8 mouse cellular contexts compared by ENCODE assay signal in genomic region chr11:4096054-4096984, GRCm38 (mm10). TPM values are rescaled to one million over a fixed set of nuclear protein-coding genes. Genes with fewer than 3 reads are reported as not detected.
DNase-seq lines count a peak whose midpoint lies in the region; ATAC-seq lines count a peak whose summit lies in the region.

No protein-coding gene starts in this region.

- peaks cover 25% of the 10 kb centered on the region for H3K4me1 ChIP-seq in hindbrain, embryonic 12.5 days

- WGBS in hindbrain, embryonic 12.5 days = 3% methylated on average over 45 of the region's 45 CpGs

- ATAC-seq in hindbrain, embryonic 12.5 days (ENCODE audit: low FRiP score) = peak; percentile 94

- peak overlapping the region; percentile 86 for H3K9ac ChIP-seq in hindbrain, embryonic 12.5 days

- peak overlapping the region; percentile 87 for H3K27ac ChIP-seq in hindbrain, embryonic 12.5 days

- H3K4me3 ChIP-seq in hindbrain, embryonic 12.5 days = peak overlapping the region; percentile 45

- no peaks in the 10 kb centered on the region for H3K36me3 ChIP-seq in hindbrain, embryonic 12.5 days

- H3K9me3 ChIP-seq in hindbrain, embryonic 12.5 days (replicated peaks) = no peaks in the 10 kb centered on the region

- peak; percentile 99 for DNase-seq in NIH3T3 (ENCODE audit: low read depth)
- DNase-seq in cerebellum, postnatal 10 days = peak; percentile 98 to 99
- peak; percentile 97 to 98 for DNase-seq in frontal cortex, postnatal 10 days (ENCODE audit: low spot score in 2 of 2)
- DNase-seq in layer of hippocampus, postnatal 14 days (ENCODE audit: low spot score in 2 of 2) = peak; percentile 98 to 99
- DNase-seq in lung, postnatal 14 days = peak; percentile 98
- peak; percentile 98 for DNase-seq in retina, adult 2 months (ENCODE audit: low read depth, low spot score)
- peak; percentile 92 to 95 for DNase-seq in thymus, postnatal 36 days

- no peaks in the 10 kb centered on the region for H3K27me3 ChIP-seq in hindbrain, embryonic 12.5 days

- peak overlapping the region; percentile 85 for H3K4me2 ChIP-seq in hindbrain, embryonic 12.5 days (replicated peaks)

RNA-seq across cellular contexts. Expression of gene Mtfp1, which starts 1.1 kb away (rescaled TPM):
- polyA plus RNA-seq in hindbrain, embryonic 12.5 days (2016; fragmentation: Nextera tagmentation; extraction: Ambion mirVana) = 5.4 and 5.6 TPM in 2 replicates
- 100 to 1,000 TPM in 1 of 2 experiments, 10 to 100 TPM in 1; 95.0 to 100 TPM for total RNA-seq in layer of hippocampus, postnatal 14 days (2021)

RNA-seq across cellular contexts. Expression of gene Sec14l2, which starts 26.9 kb away (rescaled TPM):
- 1.8 and 3.1 TPM in 2 replicates for polyA plus RNA-seq in hindbrain, embryonic 12.5 days (2016; fragmentation: Nextera tagmentation; extraction: Ambion mirVana)
- 10 to 100 TPM; 43.2 to 44.3 TPM for total RNA-seq in layer of hippocampus, postnatal 14 days (2021)

RNA-seq across cellular contexts. Expression of gene Sec14l3, which starts 31.7 kb away (rescaled TPM):
- polyA plus RNA-seq in hindbrain, embryonic 12.5 days (2016; fragmentation: Nextera tagmentation; extraction: Ambion mirVana) = not detected in 2 replicates
- 1 to 10 TPM; 3.1 TPM for total RNA-seq in layer of hippocampus, postnatal 14 days (2021)

RNA-seq across cellular contexts. Expression of gene Rnf215, which starts 38.7 kb away (rescaled TPM):
- polyA plus RNA-seq in hindbrain, embryonic 12.5 days (2016; fragmentation: Nextera tagmentation; extraction: Ambion mirVana) = 42.7 and 44.5 TPM in 2 replicates
- 10 to 100 TPM; 34.4 to 38.2 TPM for total RNA-seq in layer of hippocampus, postnatal 14 days (2021)

Comparison
In these comparisons a context has a peak if more than half of its experiments do, and no peak if none do; other contexts are left out.
1. Peak in every context shown above with its lines: DNase-seq, ATAC-seq, H3K4me3 ChIP-seq and H3K27ac ChIP-seq.